Mouse (Mus musculus): ENCODE data around the gene Them4. TPM values are rescaled to one million over a fixed set of nuclear protein-coding genes. Genes with fewer than 3 reads are reported as not detected.

The Them4 gene
- polyA plus RNA-seq, 1 experiment from 2014 or later, result 11.5 TPM

DNA sequence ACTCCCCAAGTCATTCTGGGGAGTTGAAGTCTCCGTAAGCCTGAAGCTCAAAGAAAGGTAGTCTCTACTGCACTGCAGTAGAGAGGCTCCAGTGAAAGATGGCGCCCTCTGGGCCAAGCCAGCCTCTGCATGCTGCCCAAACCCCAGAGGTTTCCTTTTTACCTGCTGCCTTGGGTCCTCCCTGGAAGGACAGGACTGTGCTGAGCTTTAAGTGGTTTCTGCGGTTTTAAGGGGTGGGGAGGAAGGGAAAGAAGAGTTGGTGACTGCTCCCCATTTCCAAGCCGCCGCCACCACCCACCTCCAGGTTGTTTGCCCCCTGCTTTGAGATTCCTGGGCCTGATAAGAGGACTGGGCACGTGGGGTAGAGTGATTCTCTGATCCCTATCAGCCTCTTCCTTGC lies 58.7 kb downstream of the Them4 start:
- Histone ChIP-seq H3K4me2 (no peak overlapping the region), H3K27me3 (replicated peaks) (peaks cover 39% of the 10 kb centered on the region), H3K9me3 (replicated peaks) (no peaks in the 10 kb centered on the region), H3K4me3 (no peak overlapping the region), H3K36me3 (no peaks in the 10 kb centered on the region), H3K4me1 (replicated peaks) (peaks cover 26% of the 10 kb centered on the region), H3K27ac (ENCODE audit: poor library complexity, severe bottlenecking) (no peak overlapping the region), H3K9ac (no peak overlapping the region)
- 52% methylated on average over 6 of the region's 6 CpGs for WGBS
- ATAC-seq (ENCODE audit: insufficient number of reproducible peaks, low FRiP score), result no peak

DNA sequence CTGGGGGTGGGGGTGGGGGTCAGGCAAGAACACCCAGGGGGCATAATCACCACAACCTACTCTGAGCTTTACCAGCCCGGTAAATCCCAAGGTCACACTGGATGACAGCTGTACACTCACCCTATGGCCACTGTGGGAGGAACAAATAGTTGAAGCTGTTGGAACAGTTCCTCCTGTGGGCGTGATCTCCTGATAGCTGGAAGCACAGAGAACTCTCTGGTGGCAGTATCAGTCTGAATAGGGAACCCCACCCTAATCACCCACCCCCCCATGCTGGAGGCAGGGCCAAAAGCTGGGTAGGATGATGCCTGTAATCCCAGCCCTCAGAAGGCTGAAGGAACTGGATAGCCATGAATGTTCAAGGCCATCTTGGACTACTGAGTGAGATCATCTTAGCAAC lies 59.8 kb downstream of the Them4 start:
- Histone ChIP-seq H3K4me3 (no peak overlapping the region), H3K9me3 (replicated peaks) (no peaks in the 10 kb centered on the region), H3K9ac (no peak overlapping the region), H3K4me1 (replicated peaks) (peaks cover 33% of the 10 kb centered on the region), H3K27ac (ENCODE audit: poor library complexity, severe bottlenecking) (no peak overlapping the region), H3K36me3 (no peaks in the 10 kb centered on the region), H3K27me3 (replicated peaks) (peaks cover 38% of the 10 kb centered on the region), H3K4me2 (no peak overlapping the region)
- WGBS, result 35% methylated on average over 2 of the region's 2 CpGs
- no peak for ATAC-seq (ENCODE audit: insufficient number of reproducible peaks, low FRiP score)

DNA sequence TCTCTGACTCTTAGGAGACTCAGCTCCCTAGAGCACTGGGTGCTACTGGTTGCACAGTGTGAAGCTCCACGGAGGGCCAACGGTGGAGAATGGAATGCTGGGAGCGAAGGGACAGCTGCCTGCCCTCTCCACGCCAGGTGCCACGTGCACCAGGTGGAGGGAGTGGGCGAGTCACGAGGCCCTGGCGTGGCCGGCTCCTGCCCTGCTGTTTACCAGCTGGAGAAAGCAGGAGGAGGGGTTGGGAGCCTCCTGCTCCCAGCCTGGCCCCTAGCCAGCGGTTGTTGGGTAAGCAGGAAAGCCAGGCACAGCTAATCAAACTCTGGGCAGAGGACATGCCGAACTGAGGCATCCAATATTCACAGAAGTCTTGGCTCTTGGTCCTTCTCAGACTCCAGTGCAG lies 61.7 kb downstream of the Them4 start:
- 3% methylated on average over 11 of the region's 11 CpGs for WGBS
- Histone ChIP-seq H3K4me3 (peak overlapping the region; percentile 26), H3K9me3 (replicated peaks) (no peaks in the 10 kb centered on the region), H3K4me2 (peak overlapping the region; percentile 64), H3K27me3 (replicated peaks) (peaks cover 26% of the 10 kb centered on the region), H3K9ac (peak overlapping the region; percentile 46; the same call in 1 of the 2 replicates), H3K4me1 (replicated peaks) (peaks cover 33% of the 10 kb centered on the region), H3K36me3 (no peaks in the 10 kb centered on the region), H3K27ac (ENCODE audit: poor library complexity, severe bottlenecking) (no peak overlapping the region)
- ATAC-seq (ENCODE audit: insufficient number of reproducible peaks, low FRiP score), result no peak

DNA sequence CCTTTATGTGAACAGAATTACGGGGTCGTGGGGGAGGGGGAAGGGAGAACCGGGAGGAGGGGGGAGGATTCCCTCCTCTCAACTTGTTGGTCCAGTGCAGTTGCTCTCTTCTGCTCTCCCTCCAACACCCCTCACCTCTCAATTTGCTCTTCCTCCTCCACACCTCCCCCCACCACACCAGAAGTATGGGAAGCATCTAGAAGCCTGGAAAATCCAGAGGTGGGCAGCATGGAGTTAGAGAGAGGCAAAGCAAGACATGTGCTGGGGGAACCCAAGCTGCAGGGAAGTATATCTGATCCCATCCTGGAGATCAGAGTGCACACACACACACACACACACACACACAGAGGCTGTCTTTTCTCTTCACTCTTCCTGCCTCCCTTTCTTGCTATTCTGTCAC lies 62.1 kb downstream of the Them4 start:
- H3K36me3 ChIP-seq, result no peaks in the 10 kb centered on the region
- peaks cover 36% of the 10 kb centered on the region for H3K4me1 ChIP-seq (replicated peaks)
- H3K4me3 ChIP-seq, result peak overlapping the region; percentile 26
- no peak for ATAC-seq (ENCODE audit: insufficient number of reproducible peaks, low FRiP score)
- peak overlapping the region; percentile 46; the same call in 1 of the 2 replicates for H3K9ac ChIP-seq
- peak overlapping the region; percentile 64 for H3K4me2 ChIP-seq
- WGBS, result 4% methylated on average over 3 of the region's 3 CpGs
- H3K27ac ChIP-seq (ENCODE audit: poor library complexity, severe bottlenecking), result no peak overlapping the region
- H3K27me3 ChIP-seq (replicated peaks), result peaks cover 29% of the 10 kb centered on the region
- H3K9me3 ChIP-seq (replicated peaks), result no peaks in the 10 kb centered on the region

DNA sequence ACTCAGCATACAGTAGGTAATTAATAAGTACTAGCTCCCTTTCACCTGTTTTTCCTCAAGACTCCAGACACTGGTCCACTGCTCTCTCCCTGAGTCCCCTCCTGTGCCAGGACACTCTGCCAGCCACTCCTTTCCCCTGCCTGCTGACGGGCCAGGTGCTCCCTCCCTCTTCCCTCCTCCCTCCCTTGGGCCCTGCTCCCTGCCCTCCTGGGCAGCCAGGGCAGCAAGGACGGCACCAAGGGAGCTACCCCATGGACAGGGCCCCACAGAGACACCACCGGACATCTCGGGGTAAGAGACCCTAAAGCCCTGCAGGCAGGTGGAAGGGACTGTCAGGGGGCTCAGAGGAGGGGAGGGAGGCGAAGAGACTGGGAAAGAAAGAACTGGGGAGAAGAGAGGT lies 62.8 kb downstream of the Them4 start, which contains the start of gene Rorc:
Gene Rorc, plus strand, starts transcription at position 154 of the 400 bp plus-strand sequence.
- 17% methylated on average over 5 of the region's 5 CpGs for WGBS

DNA sequence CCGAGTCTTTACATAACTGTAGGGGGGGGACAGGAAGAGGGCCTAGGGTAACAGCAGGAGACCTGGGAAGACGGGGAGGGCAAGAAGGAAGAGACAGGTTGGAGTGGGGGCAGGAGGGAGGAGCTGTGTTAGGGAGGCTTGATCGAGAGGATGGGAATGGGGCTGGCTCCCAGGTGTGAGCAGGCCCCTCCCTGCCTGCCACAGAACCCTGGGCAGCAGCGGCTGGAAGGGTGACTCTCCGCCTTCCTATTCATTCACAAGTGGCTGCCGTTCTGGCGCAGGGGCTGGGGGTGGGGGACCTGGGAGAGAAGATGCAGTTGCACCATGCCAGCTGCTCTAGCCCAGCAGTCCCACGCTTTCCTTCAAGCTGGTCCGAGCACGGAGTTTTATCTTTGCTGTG lies 63.2 kb downstream of the Them4 start:
- Histone ChIP-seq H3K9ac (no peak overlapping the region), H3K27ac (ENCODE audit: poor library complexity, severe bottlenecking) (no peak overlapping the region), H3K36me3 (no peaks in the 10 kb centered on the region), H3K27me3 (replicated peaks) (peaks cover 38% of the 10 kb centered on the region), H3K4me2 (peak overlapping the region; percentile 63), H3K4me1 (replicated peaks) (peaks cover 39% of the 10 kb centered on the region), H3K4me3 (peak overlapping the region; percentile 25), H3K9me3 (replicated peaks) (no peaks in the 10 kb centered on the region)
- 0 out of 2 replicates have a peak, but pooled peaks have one; percentile 31 for ATAC-seq (ENCODE audit: insufficient number of reproducible peaks, low FRiP score)
- WGBS, result 2% methylated on average over 10 of the region's 10 CpGs

More for the DNA sequence above, 62.8 kb downstream of the Them4 start, which contains the start of gene Rorc:
- Histone ChIP-seq H3K9me3 (replicated peaks) (no peaks in the 10 kb centered on the region), H3K4me2 (peak within 1 kb of the TSS; percentile 64), H3K27ac (ENCODE audit: poor library complexity, severe bottlenecking) (no peak within 1 kb of the TSS), H3K36me3 (no peaks in the 10 kb centered on the region), H3K27me3 (replicated peaks) (peaks cover 34% of the 10 kb centered on the region), H3K4me1 (replicated peaks) (peaks cover 39% of the 10 kb centered on the region), H3K9ac (peak within 1 kb of the TSS; percentile 46; the same call in 1 of the 2 replicates), H3K4me3 (peak within 1 kb of the TSS; percentile 26)
- no peak for ATAC-seq (ENCODE audit: insufficient number of reproducible peaks, low FRiP score)

DNA sequence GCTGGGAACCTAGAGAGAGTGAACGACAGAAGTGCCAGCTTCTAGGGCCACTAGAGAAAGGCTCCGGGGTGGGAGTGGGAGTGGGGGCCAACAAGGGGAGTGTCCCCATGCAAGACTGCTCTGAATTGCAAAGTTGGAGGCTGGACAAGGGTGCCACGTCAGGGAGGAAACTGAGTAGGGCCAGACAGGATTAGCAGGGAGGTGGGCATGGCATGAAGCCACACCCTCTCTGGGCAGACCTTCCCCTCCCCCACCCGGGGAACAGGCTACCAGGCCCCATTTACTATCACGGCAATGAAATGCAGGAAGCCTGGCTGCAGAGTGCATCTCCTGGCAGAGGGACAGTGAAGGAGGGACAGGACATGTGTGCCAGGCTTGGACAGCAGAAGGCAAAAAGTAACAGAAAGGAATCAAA lies 63.7 kb downstream of the Them4 start:
- no peaks in the 10 kb centered on the region for H3K36me3 ChIP-seq
- peaks cover 39% of the 10 kb centered on the region for H3K4me1 ChIP-seq (replicated peaks)
- no peaks in the 10 kb centered on the region for H3K9me3 ChIP-seq (replicated peaks)
- peak overlapping the region; percentile 63 for H3K4me2 ChIP-seq
- WGBS, result 2% methylated on average over 5 of the region's 5 CpGs
- no peak overlapping the region for H3K27ac ChIP-seq (ENCODE audit: poor library complexity, severe bottlenecking)
- ATAC-seq (ENCODE audit: insufficient number of reproducible peaks, low FRiP score), result peak; percentile 37; the same call in 1 of the 2 replicates
- peaks cover 43% of the 10 kb centered on the region for H3K27me3 ChIP-seq (replicated peaks)
- H3K9ac ChIP-seq, result no peak overlapping the region
- H3K4me3 ChIP-seq, result peak overlapping the region; percentile 25

DNA sequence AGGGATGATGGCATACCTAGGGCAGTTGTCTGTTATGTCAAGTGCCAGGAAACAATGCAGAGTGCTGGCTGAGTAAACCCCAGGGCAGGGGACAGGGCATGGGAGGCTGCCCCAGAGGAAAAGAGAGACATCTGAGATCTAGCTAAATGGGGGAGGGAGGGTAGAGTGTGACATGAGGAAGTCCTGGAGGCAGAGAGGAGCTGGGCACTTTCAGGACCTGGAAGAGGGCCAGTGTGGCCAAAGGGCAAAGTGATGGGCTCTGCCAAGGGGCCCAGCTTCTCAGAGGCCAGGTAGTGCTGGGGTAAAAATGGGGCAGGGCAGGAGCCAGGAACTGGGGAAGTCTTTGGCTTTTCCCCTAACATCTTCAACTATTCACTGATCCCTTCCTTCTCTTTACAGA lies 64.7 kb downstream of the Them4 start:
- Histone ChIP-seq H3K27me3 (replicated peaks) (peaks cover 43% of the 10 kb centered on the region), H3K4me3 (no peak overlapping the region), H3K4me1 (replicated peaks) (peaks cover 40% of the 10 kb centered on the region), H3K36me3 (no peaks in the 10 kb centered on the region), H3K27ac (ENCODE audit: poor library complexity, severe bottlenecking) (no peak overlapping the region), H3K9me3 (replicated peaks) (no peaks in the 10 kb centered on the region), H3K4me2 (no peak overlapping the region), H3K9ac (no peak overlapping the region)
- ATAC-seq (ENCODE audit: insufficient number of reproducible peaks, low FRiP score), result no peak

DNA sequence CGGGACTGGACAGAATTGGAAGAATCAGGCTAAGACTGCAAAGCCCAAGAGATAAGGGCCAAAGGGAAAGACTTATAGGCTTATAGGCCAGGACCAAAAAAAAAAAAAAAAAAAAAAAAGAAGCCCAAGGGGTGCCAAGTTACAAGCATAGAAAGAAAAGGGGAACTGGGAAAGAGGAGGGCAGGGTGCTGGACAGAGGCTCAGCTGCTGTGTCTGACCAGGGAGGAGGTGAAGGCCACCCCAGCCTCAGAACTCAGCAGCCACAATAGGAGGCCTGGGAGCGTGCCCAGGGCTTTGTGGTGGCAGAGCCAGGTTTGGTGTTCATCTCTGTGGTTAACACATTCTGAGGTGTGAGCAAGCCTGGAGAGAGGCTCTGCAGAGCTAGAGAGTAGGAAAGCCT lies 65.3 kb downstream of the Them4 start:
- peaks cover 45% of the 10 kb centered on the region for H3K4me1 ChIP-seq (replicated peaks)
- no peaks in the 10 kb centered on the region for H3K36me3 ChIP-seq
- no peak overlapping the region for H3K9ac ChIP-seq
- no peak overlapping the region for H3K27ac ChIP-seq (ENCODE audit: poor library complexity, severe bottlenecking)
- 72% methylated on average over 2 of the region's 2 CpGs for WGBS
- H3K27me3 ChIP-seq (replicated peaks), result peaks cover 43% of the 10 kb centered on the region
- ATAC-seq (ENCODE audit: insufficient number of reproducible peaks, low FRiP score), result no peak
- H3K4me2 ChIP-seq, result no peak overlapping the region
- H3K4me3 ChIP-seq, result no peak overlapping the region
- no peaks in the 10 kb centered on the region for H3K9me3 ChIP-seq (replicated peaks)

DNA sequence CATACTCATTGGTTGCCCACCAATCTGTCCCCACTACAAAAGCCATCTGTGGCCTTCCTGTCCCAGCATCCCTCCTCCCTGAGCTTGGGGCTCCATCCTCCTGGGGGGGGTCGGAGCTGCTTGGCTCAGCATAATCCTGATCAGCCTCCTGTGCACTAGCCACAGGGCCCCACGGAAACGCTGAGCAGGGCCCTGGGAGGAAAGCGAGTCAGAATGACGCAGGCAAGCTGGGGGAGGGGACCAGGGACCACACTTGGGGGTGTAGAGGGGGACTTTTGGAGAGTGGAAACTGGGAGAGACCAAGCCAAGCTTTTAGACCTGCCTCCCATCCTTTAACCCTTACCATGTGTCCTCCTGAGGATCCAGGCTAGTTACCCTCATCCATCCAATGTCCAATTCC lies 66.0 kb downstream of the Them4 start:
- H3K27me3 ChIP-seq (replicated peaks), result peaks cover 43% of the 10 kb centered on the region
- 37% methylated on average over 5 of the region's 5 CpGs for WGBS
- no peaks in the 10 kb centered on the region for H3K9me3 ChIP-seq (replicated peaks)
- H3K9ac ChIP-seq, result no peak overlapping the region
- H3K4me2 ChIP-seq, result no peak overlapping the region
- H3K4me1 ChIP-seq (replicated peaks), result peaks cover 49% of the 10 kb centered on the region
- no peak overlapping the region for H3K27ac ChIP-seq (ENCODE audit: poor library complexity, severe bottlenecking)
- H3K4me3 ChIP-seq, result no peak overlapping the region
- no peak for ATAC-seq (ENCODE audit: insufficient number of reproducible peaks, low FRiP score)
- no peaks in the 10 kb centered on the region for H3K36me3 ChIP-seq

DNA sequence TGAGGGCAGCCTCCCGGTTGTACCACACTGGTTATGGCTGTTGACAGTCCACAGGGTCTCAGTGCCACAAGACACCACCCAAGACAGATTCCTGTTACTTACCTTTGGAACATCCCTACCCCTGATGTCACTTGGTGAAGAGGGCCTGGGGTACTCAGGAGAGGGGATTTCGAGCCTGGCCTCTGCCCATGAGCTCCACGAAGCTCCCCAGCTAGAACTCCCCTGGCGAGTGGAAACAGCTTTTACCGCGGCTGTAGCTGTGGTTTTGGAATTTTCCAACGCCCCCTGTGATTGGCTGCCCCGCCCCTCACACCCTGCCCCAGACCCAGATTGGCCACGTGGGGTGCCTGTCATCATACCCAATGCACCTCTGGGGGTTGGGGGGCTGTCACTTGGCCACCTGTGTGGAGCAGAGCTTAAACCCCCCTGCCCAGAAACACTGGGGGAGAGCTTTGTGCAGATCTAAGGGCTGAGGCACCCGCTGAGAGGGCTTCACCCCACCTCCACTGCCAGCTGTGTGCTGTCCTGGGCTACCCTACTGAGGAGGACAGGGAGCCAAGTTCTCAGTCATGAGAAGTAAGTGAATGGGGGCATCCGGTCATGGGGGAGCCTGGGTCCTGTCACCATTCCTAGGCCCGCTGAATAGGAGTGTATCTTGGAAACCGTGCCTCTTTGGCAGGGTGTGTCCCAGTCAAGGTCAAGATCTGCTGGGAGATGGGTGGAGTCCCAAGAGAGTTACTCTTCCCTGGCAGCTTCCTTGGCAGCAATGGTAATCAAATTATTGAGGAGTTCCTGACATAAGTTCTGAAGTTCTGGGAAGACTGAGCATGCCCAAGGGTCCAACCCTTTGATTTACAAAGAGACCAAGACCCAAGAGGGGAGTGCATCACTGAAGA lies 67.4 kb downstream of the Them4 start:
- no peak for ATAC-seq (ENCODE audit: insufficient number of reproducible peaks, low FRiP score)
- Histone ChIP-seq H3K9ac (no peak overlapping the region), H3K27me3 (replicated peaks) (peaks cover 43% of the 10 kb centered on the region), H3K4me3 (no peak overlapping the region), H3K36me3 (no peaks in the 10 kb centered on the region), H3K27ac (ENCODE audit: poor library complexity, severe bottlenecking) (no peak overlapping the region), H3K4me1 (replicated peaks) (peaks cover 39% of the 10 kb centered on the region), H3K4me2 (no peak overlapping the region), H3K9me3 (replicated peaks) (no peaks in the 10 kb centered on the region)
- 12% methylated on average over 13 of the region's 13 CpGs for WGBS

Data from heart, embryonic 12.5 days (tissue).